Mouse (Mus musculus): ENCODE data around the gene Pcnx3. TPM values are rescaled to one million over a fixed set of nuclear protein-coding genes. Genes with fewer than 3 reads are reported as not detected.
"Not testable (repeated sequence)": the region's sequence is repeated elsewhere in the genome, so short reads cannot be mapped to it uniquely, and the experiment has no call there.

Gene Pcnx3
- polyA plus RNA-seq, 1 experiment from 2014 or later, result 14.8 TPM

DNA sequence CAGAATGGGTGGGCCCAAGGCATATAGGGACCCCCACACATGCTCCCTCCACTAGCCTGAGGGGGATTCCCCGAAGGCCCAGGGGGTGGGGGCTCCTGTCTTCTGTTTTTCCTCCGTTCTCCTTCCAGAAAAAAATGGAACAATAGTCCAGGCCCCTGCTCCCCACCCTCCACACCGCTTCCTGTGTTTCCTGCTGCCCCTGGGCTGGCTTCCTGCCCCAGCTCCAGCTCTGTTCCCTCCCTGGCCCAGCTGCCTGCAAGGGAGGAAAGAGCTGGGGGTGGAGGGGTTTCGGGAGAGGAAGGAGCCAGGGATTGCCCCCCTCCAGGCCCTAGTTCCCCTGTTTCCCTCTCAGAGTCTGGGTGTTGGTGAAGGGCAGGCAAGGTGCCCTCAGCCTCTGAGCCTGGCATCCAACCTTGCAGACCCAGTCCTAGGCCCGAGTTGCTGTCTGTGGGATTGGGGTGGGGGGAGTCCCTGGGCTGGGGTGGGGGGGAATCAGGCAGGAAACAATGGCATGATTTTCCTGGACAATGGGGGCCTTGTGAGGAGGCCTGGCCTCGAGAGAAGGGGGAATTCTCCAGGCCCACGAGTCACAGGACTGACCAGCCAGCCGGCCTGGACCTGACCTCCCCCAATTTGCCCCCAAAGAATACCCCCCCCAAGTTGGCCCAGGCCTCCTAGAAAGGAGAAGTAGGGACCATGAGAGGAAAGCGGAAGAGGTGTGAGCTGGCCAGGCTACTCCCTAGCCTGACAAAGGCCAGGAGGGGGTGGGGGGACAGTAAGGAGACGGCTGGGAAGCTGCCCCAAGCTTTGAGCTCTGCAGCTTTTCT lies 3.6 kb upstream of the Pcnx3 start:
- no peak for TF ChIP-seq CTCF (IDR thresholded peaks at IDR 0.05; ENCODE audit: low read depth)
- H3K4me3 ChIP-seq (replicated peaks; ENCODE audit: low read depth, low read length), result peak overlapping the region; percentile 92
- H3K9ac ChIP-seq (ENCODE audit: low read depth, low read length), result peak overlapping the region; percentile 86
- peak overlapping the region; percentile 96 for H3K27ac ChIP-seq
- peaks cover 33% of the 10 kb centered on the region for H3K36me3 ChIP-seq (ENCODE audit: insufficient read depth, low read length)
- peak; percentile 73 for DNase-seq (ENCODE audit: low spot score)
- H3K4me2 ChIP-seq (ENCODE audit: low read length), result peak overlapping the region; percentile 100
- H3K27me3 ChIP-seq (ENCODE audit: insufficient read depth, low read length), result no peaks in the 10 kb centered on the region
- no peak for ATAC-seq (replicated peaks; ENCODE audit: low FRiP score, low read depth)
- 45% methylated on average over 10 of the region's 10 CpGs for WGBS
- no peaks in the 10 kb centered on the region for H3K9me3 ChIP-seq (replicated peaks; ENCODE audit: low read length)
- peaks cover 31% of the 10 kb centered on the region for H3K4me1 ChIP-seq (replicated peaks; ENCODE audit: insufficient read depth, low read length)

DNA sequence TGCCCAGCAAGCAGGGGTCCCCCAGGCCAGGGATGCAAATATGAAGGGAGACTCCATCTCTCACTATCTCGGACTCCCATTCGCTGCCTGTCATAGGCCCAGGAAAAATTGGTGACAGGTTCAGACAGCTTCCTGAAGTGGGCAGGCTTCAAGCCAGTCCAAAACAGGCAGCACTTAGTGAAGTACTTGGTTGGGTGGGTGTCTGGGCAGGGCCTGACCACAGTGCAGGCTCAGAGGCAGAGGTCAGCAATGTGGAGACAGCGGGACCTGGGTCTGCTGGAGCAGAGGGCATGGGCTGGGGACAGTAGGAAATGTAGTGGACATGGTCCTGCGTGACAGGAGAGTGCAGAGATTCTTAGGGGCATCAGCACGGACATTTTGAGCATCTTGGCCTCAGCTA lies 2.9 kb upstream of the Pcnx3 start:
- H3K9me3 ChIP-seq (replicated peaks; ENCODE audit: low read length), result no peaks in the 10 kb centered on the region
- H3K4me1 ChIP-seq (replicated peaks; ENCODE audit: insufficient read depth, low read length), result peaks cover 31% of the 10 kb centered on the region

DNA sequence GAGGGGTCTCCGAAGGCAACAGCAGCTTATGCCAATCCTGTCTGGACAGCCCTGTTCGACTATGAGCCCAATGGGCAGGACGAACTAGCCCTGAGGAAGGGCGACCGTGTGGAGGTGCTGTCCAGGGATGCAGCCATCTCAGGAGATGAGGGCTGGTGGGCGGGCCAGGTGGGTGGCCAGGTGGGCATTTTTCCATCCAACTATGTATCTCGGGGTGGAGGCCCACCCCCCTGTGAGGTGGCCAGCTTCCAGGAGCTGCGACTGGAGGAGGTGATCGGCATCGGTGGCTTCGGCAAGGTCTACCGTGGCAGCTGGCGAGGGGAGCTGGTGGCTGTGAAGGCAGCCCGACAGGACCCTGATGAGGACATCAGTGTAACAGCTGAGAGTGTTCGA lies 1.6 kb upstream of the Pcnx3 start:
- Histone ChIP-seq H3K9ac (ENCODE audit: low read depth, low read length) (peak overlapping the region; percentile 86), H3K27ac (peak overlapping the region; percentile 96), H3K4me3 (replicated peaks; ENCODE audit: low read depth, low read length) (peak overlapping the region; percentile 92), H3K4me2 (ENCODE audit: low read length) (peak overlapping the region; percentile 100), H3K4me1 (replicated peaks; ENCODE audit: insufficient read depth, low read length) (peaks cover 31% of the 10 kb centered on the region), H3K27me3 (ENCODE audit: insufficient read depth, low read length) (no peaks in the 10 kb centered on the region), H3K9me3 (replicated peaks; ENCODE audit: low read length) (no peaks in the 10 kb centered on the region), H3K36me3 (ENCODE audit: insufficient read depth, low read length) (peaks cover 18% of the 10 kb centered on the region)
- ATAC-seq (replicated peaks; ENCODE audit: low FRiP score, low read depth) (no peak), DNase-seq (ENCODE audit: low spot score) (no peak)
- 36% methylated on average over 15 of the region's 15 CpGs for WGBS
- TF ChIP-seq CTCF (IDR thresholded peaks at IDR 0.05; ENCODE audit: low read depth), result no peak

More for the DNA sequence above, 2.9 kb upstream of the Pcnx3 start:
- DNase-seq (ENCODE audit: low spot score) (no peak), ATAC-seq (replicated peaks; ENCODE audit: low FRiP score, low read depth) (no peak)
- Histone ChIP-seq H3K36me3 (ENCODE audit: insufficient read depth, low read length) (peaks cover 26% of the 10 kb centered on the region), H3K4me3 (replicated peaks; ENCODE audit: low read depth, low read length) (peak overlapping the region; percentile 92), H3K4me2 (ENCODE audit: low read length) (peak overlapping the region; percentile 100), H3K27me3 (ENCODE audit: insufficient read depth, low read length) (no peaks in the 10 kb centered on the region), H3K9ac (ENCODE audit: low read depth, low read length) (peak overlapping the region; percentile 86), H3K27ac (peak overlapping the region; percentile 96)
- no peak for TF ChIP-seq CTCF (IDR thresholded peaks at IDR 0.05; ENCODE audit: low read depth)
- WGBS, result 58% methylated on average over 5 of the region's 5 CpGs

DNA sequence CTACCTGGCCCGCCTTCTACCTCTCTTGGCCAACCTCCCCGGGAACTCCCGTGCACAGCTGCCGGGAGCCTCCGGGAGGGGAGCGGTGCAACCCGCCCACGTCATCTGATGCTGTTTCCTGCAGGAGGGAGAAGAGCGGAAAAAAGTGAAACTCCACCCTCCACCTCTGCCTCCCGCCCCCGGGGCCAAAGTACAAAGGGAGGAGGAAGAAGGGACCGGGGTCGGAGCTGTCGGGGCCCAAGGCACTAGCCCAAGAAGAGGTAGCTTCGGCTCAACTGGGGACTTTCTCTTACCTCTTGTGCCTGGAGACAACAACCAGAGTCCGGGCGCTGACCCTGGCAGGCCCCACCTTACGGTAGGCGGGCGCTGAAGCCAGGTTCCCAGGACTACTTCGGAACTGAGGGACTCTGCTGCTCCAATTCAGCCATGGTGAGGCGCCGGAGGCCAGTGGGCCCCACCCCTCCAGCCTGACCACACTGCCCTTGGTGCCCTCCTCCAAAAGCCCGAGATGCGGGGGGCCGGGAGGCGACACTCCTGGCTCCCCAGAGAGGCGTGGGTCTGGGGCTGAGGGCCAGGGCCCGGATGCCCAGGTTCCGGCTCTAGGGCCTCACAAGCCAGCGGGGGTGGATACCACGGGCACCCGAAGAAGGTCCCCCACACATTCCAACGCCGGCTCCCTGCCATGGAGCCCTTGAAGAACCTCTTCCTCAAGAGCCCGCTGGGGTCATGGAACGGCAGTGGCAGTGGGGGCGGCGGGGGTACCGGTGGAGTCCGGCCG lies 1.0 kb upstream of the Pcnx3 start:
- H3K36me3 ChIP-seq (ENCODE audit: insufficient read depth, low read length), result peaks cover 17% of the 10 kb centered on the region

DNA sequence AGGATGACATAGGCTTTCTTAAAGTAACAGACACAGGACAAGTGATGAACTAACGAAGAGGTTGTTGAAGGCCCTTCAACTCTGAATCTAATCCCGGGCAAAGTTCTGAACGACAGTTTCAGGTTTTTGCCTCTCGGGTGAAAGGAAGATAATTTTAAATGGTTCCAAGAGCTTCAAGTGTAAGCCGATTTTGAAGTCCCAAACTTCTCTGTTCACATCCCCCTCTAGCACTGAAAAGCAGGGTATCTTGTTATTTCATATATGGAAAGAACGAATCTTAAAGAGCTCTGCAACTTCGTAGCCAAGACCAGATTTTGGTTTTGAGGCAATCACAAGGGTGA lies 350 bp upstream of the Pcnx3 start:
- peaks cover 31% of the 10 kb centered on the region for H3K4me1 ChIP-seq (replicated peaks; ENCODE audit: insufficient read depth, low read length)
- DNase-seq (ENCODE audit: low spot score) (peak; percentile 20), ATAC-seq (replicated peaks; ENCODE audit: low FRiP score, low read depth) (no peak)
- no peaks in the 10 kb centered on the region for H3K27me3 ChIP-seq (ENCODE audit: insufficient read depth, low read length)
- H3K4me2 ChIP-seq (ENCODE audit: low read length), result peak overlapping the region; percentile 100
- peak overlapping the region; percentile 92 for H3K4me3 ChIP-seq (replicated peaks; ENCODE audit: low read depth, low read length)
- H3K9ac ChIP-seq (ENCODE audit: low read depth, low read length), result peak overlapping the region; percentile 86
- peaks cover 24% of the 10 kb centered on the region for H3K36me3 ChIP-seq (ENCODE audit: insufficient read depth, low read length)
- H3K9me3 ChIP-seq (replicated peaks; ENCODE audit: low read length), result no peaks in the 10 kb centered on the region
- 1% methylated on average over 7 of the region's 7 CpGs for WGBS
- H3K27ac ChIP-seq, result peak overlapping the region; percentile 96
- no peak for TF ChIP-seq CTCF (IDR thresholded peaks at IDR 0.05; ENCODE audit: low read depth)

More for the DNA sequence above, 1.0 kb upstream of the Pcnx3 start:
- ATAC-seq (replicated peaks; ENCODE audit: low FRiP score, low read depth) (peak; percentile 55), DNase-seq (ENCODE audit: low spot score) (peak; percentile 94)
- no peak for TF ChIP-seq CTCF (IDR thresholded peaks at IDR 0.05; ENCODE audit: low read depth)
- Histone ChIP-seq H3K4me3 (replicated peaks; ENCODE audit: low read depth, low read length) (peak overlapping the region; percentile 92), H3K27me3 (ENCODE audit: insufficient read depth, low read length) (no peaks in the 10 kb centered on the region), H3K27ac (peak overlapping the region; percentile 96), H3K4me2 (ENCODE audit: low read length) (peak overlapping the region; percentile 100), H3K4me1 (replicated peaks; ENCODE audit: insufficient read depth, low read length) (peaks cover 31% of the 10 kb centered on the region), H3K9me3 (replicated peaks; ENCODE audit: low read length) (no peaks in the 10 kb centered on the region), H3K9ac (ENCODE audit: low read depth, low read length) (peak overlapping the region; percentile 86)
- WGBS, result 1% methylated on average over 42 of the region's 42 CpGs

DNA sequence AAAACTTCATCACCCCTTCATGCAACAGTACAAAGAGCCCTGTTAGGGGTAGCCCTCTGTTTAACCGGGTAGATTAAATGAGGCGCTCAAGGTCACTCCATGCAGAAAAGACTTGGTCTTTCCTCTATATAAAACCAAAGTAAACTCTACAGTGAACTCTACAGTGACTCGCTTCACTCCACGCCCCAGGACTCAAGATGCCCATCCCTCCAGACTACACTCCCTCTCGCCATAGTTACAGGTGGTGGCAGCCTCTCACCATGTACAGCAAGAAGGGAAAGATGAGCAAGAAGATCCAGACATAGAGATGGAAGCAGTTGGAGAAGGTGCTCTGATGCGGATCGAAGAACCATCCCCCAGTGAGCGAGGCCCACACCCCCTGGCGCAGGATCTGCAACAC lies 970 bp downstream of the Pcnx3 start:
- H3K27ac ChIP-seq, result peak overlapping the region; percentile 96
- H3K36me3 ChIP-seq (ENCODE audit: insufficient read depth, low read length), result peaks cover 29% of the 10 kb centered on the region
- no peak for TF ChIP-seq CTCF (IDR thresholded peaks at IDR 0.05; ENCODE audit: low read depth)
- no peaks in the 10 kb centered on the region for H3K27me3 ChIP-seq (ENCODE audit: insufficient read depth, low read length)
- no peak for ATAC-seq (replicated peaks; ENCODE audit: low FRiP score, low read depth)
- no peak for DNase-seq (ENCODE audit: low spot score)
- H3K9ac ChIP-seq (ENCODE audit: low read depth, low read length), result peak overlapping the region; percentile 87
- H3K4me3 ChIP-seq (replicated peaks; ENCODE audit: low read depth, low read length), result peak overlapping the region; percentile 92
- H3K4me1 ChIP-seq (replicated peaks; ENCODE audit: insufficient read depth, low read length), result peaks cover 27% of the 10 kb centered on the region
- peak overlapping the region; percentile 100 for H3K4me2 ChIP-seq (ENCODE audit: low read length)
- 13% methylated on average over 9 of the region's 9 CpGs for WGBS
- no peaks in the 10 kb centered on the region for H3K9me3 ChIP-seq (replicated peaks; ENCODE audit: low read length)

DNA sequence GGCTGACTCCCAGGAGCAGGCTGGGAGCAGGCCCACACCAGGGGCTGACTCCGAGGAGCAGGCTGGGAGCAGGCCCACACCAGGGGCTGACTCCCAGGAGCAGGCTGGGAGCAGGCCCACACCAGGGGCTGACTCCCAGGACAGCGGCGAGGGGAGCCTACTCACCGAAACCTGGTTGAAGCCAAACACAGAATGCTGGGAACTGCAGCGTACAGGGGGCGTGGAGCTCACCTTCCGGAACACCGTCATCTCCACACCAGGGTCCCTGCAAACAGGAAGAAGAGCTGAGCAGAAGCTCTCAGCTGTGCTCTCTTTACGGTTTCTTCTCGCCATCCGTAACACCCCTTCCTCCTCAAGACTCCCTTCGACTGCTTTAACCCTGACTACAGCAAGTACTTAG lies 1.8 kb downstream of the Pcnx3 start:
- not testable (repeated sequence) for ATAC-seq (replicated peaks; ENCODE audit: low FRiP score, low read depth); DNase-seq (ENCODE audit: low spot score); H3K4me3 ChIP-seq (replicated peaks; ENCODE audit: low read depth, low read length); H3K27ac ChIP-seq; H3K9me3 ChIP-seq (replicated peaks; ENCODE audit: low read length); H3K27me3 ChIP-seq (ENCODE audit: insufficient read depth, low read length)
- 87% methylated on average over 11 of the region's 12 CpGs for WGBS
- peak overlapping the region; percentile 87 for H3K9ac ChIP-seq (ENCODE audit: low read depth, low read length)
- peaks cover 36% of the 10 kb centered on the region for H3K36me3 ChIP-seq (ENCODE audit: insufficient read depth, low read length)
- peak overlapping the region; percentile 100; the same call in 1 of the 2 replicates for H3K4me2 ChIP-seq (ENCODE audit: low read length)
- H3K4me1 ChIP-seq (replicated peaks; ENCODE audit: insufficient read depth, low read length), result peaks cover 19% of the 10 kb centered on the region

Measured in kidney, postnatal 0 days (tissue).